Mouse (Mus musculus) left cerebral cortex, postnatal 14 days (tissue): Measurements from ENCODE around the gene Sfxn3. TPM values are rescaled to one million over a fixed set of nuclear protein-coding genes. Genes with fewer than 3 reads are reported as not detected.
"Not testable (repeated sequence)": the region's sequence is repeated elsewhere in the genome, so short reads cannot be mapped to it uniquely, and the experiment has no call there.

Experiments
- DNase-seq, 2 experiments: peaks; one replicate each; pipeline ENCODE4 v3.0.0; 2021 to 2022; ENCODE audit warnings: low spot score in 2 of 2, mixed read lengths in 1 of 2
- intact Hi-C: fragments of 180-260 bp; cut with DNase I; formaldehyde crosslinking; loops from one replicate; pipeline ENCODE4 v1.15.1; 2025
- total RNA-seq, 2 experiments: library from RNA; stranded (reverse); gene quantifications; 2 replicates each; pipeline ENCODE4 v1.2.3; 2021

Gene Sfxn3
- total RNA-seq, 2 experiments from 2014 or later, result 111 to 115 TPM

DNA sequence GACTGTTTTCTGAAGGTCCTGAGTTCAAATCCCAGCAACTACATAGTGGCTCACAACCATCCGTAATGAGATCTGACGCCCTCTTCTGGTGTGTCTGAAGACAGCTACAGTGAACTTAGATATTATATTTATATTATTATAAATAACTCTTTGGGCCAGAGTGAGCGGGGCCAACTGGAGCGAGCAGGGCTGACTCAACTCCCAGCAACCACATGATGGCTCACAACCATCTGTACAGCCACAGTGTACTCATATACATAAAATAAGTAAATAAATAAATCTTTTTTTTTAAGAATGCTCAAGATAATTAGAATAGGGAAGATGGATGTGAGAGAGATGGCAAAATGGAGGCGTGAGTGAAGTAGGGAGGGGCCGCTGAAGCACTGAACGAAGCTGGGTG lies 9.1 kb upstream of the Sfxn3 start:
- intact Hi-C loops, DNase-seq: not testable (repeated sequence)

DNA sequence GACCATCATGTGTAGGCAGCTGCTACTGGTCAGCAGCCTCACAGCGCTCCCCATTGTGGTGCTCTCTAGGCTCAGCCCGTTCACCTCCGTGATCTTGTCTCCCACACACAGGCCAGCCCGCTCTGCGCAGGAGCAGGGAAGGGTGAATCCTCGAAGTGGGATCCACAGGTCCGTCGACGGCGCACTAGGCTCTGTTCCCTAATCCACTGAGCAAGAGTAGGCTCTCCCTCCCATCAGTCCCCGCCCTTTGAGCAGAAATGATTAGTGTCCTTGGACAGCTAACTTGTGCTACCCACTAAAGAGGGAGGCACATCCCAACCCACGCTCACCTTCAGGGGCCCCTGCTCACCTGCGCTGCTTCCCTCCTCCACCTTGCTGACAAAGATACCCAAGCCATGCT lies 7.1 kb upstream of the Sfxn3 start:
- DNase-seq, result no peak
- intact Hi-C loops, result no loop called here

DNA sequence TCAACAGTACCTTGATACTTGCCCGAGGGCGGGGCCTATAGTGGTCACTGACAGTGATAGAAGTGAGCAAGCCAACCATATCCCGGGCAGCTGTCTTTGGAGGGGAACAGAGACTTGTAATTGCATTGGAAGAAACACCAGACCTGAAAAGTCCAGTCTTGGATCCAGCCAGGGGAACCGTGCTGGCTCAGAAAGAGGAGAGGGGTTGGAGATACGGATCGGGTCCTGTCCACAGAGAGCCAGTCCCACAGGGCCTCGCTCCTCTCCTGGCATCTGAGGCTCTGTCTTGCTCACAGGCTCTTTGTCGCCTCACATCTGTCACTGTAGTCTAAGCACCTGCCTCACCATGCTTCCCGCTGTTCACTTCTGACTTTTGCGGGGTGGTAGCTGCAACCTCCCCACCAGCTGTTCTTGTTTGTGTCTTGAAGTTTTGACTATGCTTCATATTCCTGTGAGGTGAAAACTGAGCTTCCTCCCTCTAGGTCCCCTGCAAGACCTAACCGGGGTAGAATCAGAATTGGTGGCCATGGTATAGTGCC lies 2.8 kb upstream of the Sfxn3 start:
- intact Hi-C loops, result no loop called here
- DNase-seq, result no peak

DNA sequence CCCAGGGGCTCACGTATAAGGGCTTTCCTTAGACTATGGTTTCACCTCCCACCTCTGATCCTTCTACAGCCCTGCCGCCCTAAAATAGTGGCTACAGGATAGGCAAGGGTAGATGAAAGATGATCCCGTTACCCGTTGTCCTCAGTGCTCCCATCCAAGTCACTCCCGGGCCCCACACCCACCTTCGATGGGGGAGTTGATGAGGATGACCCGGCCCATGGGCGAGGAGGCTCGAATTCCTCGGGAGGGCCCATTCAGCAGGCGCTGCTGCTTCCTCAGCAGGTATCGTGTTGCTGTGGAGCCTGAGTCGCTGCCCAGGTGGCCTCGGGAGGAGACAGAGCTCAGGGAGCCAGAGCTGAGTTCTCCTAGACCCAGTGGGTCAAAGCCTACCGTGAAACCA lies 2.1 kb upstream of the Sfxn3 start:
- no peak for DNase-seq
- intact Hi-C loops, result no loop called here

DNA sequence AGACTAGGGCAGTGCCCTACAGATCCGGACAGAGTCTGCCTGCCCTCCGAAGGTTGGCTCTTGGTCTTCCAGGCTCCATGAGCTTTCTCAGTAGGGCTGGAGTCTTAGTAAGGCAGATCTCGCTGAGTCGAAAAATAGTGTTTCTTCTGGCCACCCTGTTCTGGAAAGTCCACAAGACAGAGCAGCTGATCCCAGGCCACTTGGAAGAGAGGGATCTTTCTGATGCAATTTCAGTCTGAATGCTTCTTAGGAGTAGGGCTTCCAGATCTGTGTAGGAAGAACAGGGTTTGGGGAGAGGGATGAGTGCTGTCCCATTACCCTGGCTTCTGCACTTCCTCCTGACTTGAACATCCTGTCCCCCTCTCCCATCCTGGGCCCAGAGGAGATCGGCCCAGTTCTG lies 1.7 kb upstream of the Sfxn3 start, which contains the start of gene Pdzd7:
Gene Pdzd7 (minus strand): TSS at position 67 of the 400 bp plus-strand sequence.
- intact Hi-C loops, result no loop called here
- no peak for DNase-seq

DNA sequence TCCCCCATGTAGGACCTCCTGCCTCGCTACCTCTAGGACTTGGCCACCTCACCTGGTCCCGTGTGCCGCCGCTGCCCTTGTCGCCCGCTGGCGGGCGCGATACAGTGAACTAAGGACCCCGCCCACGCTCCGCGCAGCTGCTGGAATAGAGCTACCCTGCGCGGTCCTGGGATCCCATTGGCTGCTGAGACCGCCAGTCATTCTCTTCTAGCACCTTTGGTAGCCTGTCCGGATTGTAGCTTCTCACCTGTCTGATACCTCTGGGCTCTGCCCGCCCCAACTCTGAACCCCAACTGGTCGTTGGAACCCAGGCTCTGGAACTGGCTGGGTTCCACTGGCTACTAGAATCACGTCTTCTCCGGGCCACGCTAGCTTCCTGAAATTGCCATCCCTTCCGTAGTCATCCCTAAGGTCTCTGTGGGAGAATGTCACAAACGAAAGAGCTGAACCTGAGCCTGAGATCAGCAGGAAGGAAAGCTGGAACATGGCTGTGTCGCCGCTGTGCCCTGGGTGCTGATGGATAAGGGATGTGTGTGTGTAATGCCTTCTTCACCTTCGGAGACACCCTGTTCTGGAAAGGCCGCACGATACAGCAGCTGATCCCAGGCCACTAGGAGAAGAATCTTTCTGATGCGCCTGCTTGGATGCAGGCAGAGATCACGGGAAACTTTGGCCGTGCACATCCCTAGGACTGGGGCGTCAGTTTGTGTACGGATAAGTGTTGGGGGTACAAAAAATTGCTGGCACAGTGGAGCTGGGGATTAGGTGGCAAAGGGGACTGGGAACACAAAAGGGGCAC lies 581 bp upstream of the Sfxn3 start:
- peak; percentile 87 to 93 for DNase-seq
- intact Hi-C loops, result loop anchor here (1.0 kb wide), 1 partner anchor 29 kb away; no protein-coding TSS in a partner anchor

DNA sequence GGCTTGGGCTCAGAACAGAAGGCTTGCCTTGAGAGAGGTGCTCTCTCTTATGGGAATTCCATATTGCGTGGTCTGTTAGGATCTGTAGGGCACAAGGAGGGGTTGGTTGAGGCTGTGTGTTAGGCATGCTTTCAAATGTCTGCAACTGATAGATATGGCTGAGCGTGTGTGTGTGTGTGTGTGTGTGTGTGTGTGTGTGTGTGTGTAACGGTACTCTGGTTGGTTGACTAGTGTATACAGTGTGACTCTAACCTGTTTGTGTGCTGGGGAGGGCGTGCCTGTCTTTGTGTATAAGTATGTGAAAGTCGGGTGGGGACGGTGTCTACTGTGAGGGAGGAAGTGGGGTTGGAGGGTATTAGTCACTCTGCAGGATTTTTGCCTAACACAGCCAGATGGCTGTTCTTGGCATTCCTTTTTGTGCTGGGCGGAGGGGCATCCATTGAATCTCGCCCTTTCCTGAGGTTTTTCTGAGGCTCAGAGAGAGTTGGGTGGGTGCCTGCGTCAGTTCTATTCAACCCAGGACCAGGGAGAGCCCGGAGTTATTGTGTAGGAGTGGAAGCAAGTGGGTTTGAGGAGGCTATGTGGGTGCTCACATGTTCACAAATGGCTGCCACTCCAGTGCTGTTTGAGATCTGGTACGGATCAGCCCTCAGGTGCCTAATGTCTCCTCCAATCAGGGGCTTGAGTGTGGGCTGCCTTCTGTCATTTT lies 786 bp downstream of the Sfxn3 start:
- intact Hi-C loops, result loop anchor here (1.0 kb wide), 1 partner anchor 31 kb away; no protein-coding TSS in a partner anchor
- DNase-seq, result peak; percentile 78 to 95

DNA sequence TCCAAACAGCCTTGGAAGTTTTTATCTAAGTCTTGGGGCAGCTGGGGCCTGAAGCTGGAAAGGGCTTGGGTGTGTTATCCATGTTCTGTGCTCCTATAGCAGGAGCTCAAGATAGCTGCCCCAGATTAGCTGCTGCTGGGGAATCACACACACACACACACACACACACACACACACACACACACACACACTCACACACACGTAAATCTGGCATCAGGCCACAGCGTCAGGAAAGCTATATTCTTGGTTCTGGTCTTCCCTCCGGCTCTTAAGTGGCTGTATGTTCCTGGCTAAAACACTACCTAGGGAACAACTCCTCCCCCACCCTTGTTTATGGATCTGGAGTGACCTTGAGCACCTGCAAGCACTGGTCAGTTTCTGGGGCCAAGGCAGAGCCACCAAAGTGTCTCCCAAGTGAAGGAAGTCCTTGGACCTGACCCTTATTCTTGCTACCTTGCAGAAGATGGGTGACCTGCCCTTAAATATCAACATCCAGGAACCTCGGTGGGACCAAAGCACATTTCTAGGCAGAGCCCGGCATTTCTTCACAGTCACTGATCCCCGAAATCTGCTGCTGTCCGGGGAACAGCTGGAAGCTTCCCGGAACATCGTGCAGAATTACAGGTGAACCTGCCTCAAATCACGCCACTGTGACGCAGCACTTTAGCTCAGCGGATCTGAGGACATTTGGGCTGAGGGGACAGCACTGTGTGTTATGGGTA lies 1.5 kb downstream of the Sfxn3 start:
- DNase-seq, result no peak
- intact Hi-C loops, result no loop called here

DNA sequence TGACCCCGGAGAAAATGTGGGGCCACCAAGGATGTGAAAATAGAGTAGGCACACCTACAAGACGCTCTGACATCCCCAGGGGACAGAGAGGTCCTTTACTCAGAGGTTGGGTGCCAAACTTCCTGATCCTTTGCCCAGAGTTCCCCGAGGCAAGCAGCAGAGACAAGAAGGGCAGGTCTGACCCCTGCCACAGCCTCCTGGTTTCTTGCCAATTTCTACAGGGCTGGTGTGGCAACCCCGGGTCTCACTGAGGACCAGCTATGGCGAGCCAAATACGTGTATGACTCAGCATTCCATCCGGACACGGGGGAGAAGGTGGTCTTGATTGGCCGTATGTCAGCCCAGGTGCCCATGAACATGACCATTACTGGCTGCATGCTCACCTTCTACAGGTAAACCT lies 2.2 kb downstream of the Sfxn3 start:
- DNase-seq, result no peak
- intact Hi-C loops, result no loop called here

DNA sequence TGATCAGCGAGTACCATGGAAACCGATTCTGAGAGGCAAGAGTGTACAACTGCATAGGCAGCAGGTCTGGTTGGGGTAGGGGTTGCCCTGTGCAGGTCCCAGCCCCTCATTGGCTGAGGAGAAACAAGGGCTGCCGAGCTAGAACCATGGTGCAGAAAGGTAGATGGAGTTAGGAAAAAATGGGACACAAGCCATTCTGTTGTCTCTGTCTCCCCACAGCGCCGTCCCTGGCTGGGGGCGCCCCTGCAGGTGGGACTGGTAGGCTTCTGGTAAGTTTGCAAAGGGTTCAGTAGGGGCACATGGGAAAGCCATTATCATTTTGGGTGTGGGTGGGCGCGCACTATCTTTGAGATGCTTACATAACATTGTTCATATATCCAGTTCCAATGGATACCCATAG lies 6.1 kb downstream of the Sfxn3 start:
- DNase-seq, result no peak

DNA sequence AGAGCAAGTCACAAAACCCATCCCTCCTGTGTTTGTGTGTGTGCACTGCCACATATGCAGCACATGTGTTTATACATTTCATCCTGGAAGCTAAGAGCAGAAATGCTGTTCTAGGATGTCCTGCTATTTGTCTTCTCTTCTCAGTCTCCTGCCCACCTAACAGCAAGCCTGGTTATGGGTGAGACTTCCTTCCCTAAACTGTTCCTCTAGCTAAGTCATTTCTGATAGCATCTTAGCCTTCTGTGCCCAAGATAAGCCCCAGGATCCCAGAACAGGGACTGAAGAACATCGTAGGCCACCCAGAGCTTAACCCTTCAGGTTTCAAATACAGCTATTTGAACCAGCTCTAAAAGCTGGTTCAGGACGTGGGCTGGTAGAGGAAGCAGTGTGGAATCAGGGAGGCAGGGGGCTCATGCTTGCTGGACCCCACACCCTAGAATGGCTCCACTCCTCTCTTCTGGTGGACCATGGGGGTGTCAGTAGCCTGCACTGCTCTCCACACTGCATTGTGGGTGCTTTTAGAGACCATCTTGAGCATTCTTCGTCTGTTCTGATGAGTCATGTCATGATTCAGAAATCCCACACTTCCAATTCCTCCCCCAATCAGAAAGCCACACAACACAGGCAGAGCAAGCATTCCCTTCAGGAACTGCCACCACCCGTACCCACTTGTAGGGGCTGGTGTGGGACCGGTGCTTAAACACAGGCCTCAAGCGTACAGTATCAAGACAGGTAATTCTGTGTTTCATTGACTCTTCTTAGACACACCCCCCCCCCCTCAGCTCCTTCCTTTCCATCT lies 7.8 kb downstream of the Sfxn3 start:
- peak in 1 of 2 experiments; percentile 70 for DNase-seq
- intact Hi-C loops, result no loop called here

More for the DNA sequence above, 6.1 kb downstream of the Sfxn3 start:
- intact Hi-C loops, result no loop called here

DNA sequence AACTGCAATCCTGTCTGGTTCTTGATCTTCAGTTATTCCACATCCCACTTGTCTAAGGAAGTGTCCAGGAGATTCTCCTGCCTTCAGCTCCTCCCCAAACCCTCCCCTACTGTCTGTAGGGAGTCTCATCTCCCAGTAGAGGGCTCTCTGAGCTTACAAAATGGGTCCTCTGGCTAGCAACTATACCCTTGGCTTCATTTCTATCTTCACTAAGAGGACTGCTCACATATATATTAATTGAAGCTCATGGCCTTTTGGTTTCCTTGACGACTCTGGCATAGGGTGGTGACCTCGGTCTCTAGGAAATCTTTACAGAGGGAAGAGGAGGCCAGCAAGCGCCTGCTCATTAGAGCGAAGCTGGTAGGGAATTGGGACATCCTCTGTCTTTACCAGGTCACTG lies 9.1 kb downstream of the Sfxn3 start:
- DNase-seq, result peak in 1 of 2 experiments; percentile 78

DNA sequence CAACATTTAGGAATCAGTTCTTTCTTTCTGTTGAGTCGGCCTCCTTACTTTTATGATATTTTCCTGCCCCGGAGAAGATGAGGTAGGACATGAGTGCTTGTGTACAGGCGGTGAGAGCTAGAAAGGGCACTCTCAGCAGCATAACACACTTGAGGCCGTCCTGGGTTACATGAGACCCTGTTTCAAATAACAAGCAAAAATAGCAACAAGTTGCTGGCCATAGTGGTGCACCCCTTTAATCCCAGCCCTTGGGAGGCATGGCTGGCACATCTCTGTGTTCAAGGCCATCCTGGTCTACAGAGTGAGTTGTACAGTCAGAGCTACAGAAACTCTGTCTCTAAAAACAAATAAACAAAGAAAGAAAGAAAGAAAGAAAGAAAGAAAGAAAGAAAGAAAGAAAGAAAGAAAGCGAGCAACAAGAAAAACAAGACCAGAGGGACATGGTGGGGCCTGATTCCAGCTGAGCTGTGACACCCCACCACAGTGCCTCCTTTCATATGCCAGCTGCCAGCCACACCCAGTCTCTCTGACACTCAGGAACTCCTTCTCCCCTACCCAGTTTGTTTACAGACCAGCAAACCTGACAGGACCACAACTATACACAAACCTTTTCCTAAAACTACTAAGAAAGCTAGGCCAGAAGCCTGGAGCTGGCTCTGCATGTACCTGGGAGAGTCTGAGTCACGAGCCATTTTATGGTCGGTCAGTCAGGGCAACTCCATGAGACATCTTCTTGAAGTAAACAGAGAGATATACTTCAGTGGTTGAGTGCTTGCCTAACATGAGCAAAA lies 9.8 kb downstream of the Sfxn3 start:
- intact Hi-C loops, result no loop called here
- DNase-seq, result no peak

More for the DNA sequence above, 9.1 kb downstream of the Sfxn3 start:
- intact Hi-C loops, result no loop called here

DNA sequence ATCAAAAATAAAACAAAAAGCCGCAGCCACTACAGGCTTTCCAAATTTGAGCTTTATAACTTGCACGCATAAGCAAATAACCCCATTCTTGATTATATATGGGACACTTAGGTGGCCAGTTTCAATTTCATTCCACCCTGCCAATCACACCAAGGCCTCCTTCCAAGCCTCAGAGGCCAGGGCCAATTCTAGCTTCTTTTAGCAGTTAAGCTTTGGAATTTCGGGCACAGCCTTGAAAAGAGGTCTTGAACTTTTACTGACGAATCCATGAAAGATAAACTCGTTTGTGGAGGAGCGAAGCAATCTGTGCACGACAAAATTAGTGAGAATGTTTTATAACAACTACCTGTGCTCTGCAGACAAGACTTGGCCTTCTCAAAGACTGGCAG lies 10.4 kb downstream of the Sfxn3 start:
- DNase-seq, result no peak
- intact Hi-C loops, result no loop called here

DNA sequence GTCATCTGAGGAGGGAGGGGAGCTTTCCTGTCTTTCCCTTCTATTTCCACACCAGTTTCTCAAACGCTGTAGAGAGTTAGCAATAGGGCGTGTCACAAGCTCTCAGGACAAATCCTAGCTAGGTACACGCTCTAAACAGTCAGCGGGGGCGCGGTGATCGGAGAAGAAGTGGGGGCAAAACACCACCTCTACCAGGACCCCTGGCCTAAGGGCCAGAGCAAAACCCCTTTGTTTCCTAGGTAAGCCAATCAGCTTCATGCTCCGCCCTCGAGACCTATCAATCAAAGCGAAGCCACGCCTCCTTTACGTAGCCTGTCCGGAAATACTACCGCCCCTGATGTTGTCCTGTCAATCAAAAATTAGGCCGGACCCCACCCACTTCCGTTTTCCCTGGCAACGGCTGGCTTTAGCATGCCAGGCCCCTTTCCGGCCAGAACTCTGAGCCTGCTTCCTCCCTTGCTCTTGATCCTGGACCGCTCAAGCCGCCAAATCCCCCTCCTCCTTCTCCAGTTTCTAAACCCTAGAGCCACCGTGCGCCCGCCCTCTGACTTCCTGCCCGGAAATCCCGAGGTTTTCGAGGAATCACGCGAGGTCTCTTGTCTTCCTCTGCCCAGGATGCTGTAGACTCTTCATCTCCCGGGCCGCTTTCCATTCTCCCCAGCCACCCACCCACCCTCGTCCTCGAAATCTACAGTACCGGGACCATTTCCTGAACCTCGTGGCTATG lies 11.0 kb downstream of the Sfxn3 start:
- DNase-seq, result peak; percentile 90 to 95
- intact Hi-C loops, result no loop called here

DNA sequence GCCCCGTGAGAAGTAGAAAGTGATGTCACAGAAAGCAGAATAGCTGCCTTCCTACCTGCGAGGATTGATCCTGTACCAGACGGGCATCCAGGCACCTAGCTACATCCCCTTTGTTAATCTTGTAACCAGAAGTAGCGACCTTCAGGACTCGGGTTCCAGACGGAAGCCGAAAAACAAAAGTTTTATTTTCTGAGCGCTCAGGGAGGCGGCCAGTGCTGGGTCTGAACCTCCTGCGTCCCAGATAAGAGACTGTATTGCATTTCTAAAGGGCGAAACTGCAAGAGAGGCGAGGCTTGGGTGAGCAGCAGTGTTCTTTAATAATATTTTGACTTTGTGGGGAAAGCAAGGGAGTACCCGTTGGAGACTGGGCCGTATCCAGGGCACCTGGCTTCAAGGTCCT lies 11.5 kb downstream of the Sfxn3 start:
- intact Hi-C loops, result no loop called here

DNA sequence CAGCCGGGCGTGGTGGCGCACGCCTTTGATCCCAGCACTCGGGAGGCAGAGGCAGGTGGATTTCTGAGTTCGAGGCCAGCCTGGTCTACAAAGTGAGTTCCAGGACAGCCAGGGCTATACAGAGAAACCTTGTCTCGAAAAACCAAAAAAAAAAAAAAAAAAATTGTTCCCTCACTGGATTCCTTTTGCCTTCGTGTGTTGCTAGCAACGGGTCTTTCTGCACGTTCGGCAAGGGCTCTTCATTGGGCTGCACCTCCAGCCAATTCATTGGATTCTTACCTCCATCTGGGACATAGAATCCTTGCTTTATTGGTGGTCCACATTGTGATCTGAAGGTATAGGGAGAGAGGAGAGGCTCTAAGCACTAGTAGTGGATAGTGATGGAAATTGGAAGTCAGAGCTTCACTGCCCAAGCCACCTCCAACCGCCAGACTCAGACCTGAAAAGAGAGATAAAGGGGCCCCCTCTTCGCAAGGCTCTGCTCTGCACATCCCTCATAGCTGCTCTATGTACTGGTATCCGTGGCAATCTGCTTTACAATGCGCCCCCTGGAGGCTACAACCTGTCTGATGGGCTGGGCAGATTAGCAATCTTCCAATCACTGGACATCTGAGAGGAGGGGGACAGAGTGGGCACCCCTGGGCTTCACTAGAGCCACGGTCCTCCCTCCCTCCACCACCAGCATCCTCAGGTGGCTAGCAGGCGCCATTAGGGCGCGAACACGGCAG lies 16.4 kb downstream of the Sfxn3 start:
- intact Hi-C loops, result no loop called here
- DNase-seq, result no peak

More for the DNA sequence above, 11.5 kb downstream of the Sfxn3 start:
- DNase-seq, result no peak
